Mouse (Mus musculus) MEL (cell line): ENCODE measurements around the gene Immp2l. TPM values are rescaled to one million over a fixed set of nuclear protein-coding genes. Genes with fewer than 3 reads are reported as not detected.

Experiments used
- DNase-seq: peaks from one replicate; pipeline ENCODE4 v3.0.0; 2011; ENCODE audit warnings: low read depth, low spot score
- H3K27ac ChIP-seq: 2 replicates; pipeline ENCODE4 v1.5.1; 2012; ENCODE audit warnings: low read depth, mild to moderate bottlenecking, control low read depth, low read length, moderate library complexity; ENCODE audit not compliant: control insufficient read depth
- H3K27me3 ChIP-seq, 2 experiments: fragments of 150-350 bp in 1 of 2; sonication (generic) in 1 of 2; 2 replicates each; pipeline ENCODE4 v1.6.1; 2012; ENCODE audit warnings: low read length in 2 of 2, mild to moderate bottlenecking in 2 of 2, improper control_type of control experiment in 1 of 2, moderate library complexity in 1 of 2; ENCODE audit not compliant: insufficient read depth in 2 of 2, control insufficient read depth in 1 of 2
- H3K36me3 ChIP-seq, 2 experiments: 2 replicates each; pipeline ENCODE4 v1.6.1; 2012 to 2014; ENCODE audit warnings: low read length in 2 of 2, improper control_type of control experiment in 1 of 2, inconsistent platforms in 1 of 2, mild to moderate bottlenecking in 1 of 2; ENCODE audit not compliant: insufficient read depth in 2 of 2, control insufficient read depth in 1 of 2
- H3K4me1 ChIP-seq, 2 experiments: fragments of 150-350 bp in 1 of 2; sonication (generic) in 1 of 2; 2 replicates each; pipeline ENCODE4 v1.6.1; 2012; ENCODE audit warnings: low read length in 2 of 2, improper control_type of control experiment in 1 of 2, mild to moderate bottlenecking in 1 of 2; ENCODE audit not compliant: insufficient read depth in 2 of 2, control insufficient read depth in 1 of 2
- H3K4me3 ChIP-seq, 2 experiments: fragments of 150-350 bp in 1 of 2; sonication (generic) in 1 of 2; 2 replicates each; pipeline ENCODE4 v1.5.1; 2012; ENCODE audit warnings: low read depth in 2 of 2, low read length in 2 of 2, mild to moderate bottlenecking in 2 of 2, moderate library complexity in 2 of 2, control low read depth in 1 of 2, improper control_type of control experiment in 1 of 2; ENCODE audit not compliant: control insufficient read depth in 1 of 2, insufficient read depth in 1 of 2
- H3K79me2 ChIP-seq: 2 replicates; pipeline ENCODE4 v1.6.1; 2012; ENCODE audit warnings: mild to moderate bottlenecking, low read length, moderate library complexity; ENCODE audit not compliant: control insufficient read depth, poor library complexity, insufficient read depth
- H3K9ac ChIP-seq: 2 replicates; pipeline ENCODE4 v1.6.1; 2012; ENCODE audit warnings: low read depth, mild to moderate bottlenecking, control low read depth, low read length, moderate library complexity; ENCODE audit not compliant: control insufficient read depth, poor library complexity, severe bottlenecking
- H3K9me3 ChIP-seq: fragments of 150-350 bp; sonication (generic); replicated peaks from 2 replicates; pipeline ENCODE4 v1.6.1; 2012; ENCODE audit warnings: mild to moderate bottlenecking, low read length, improper control_type of control experiment, moderate library complexity; ENCODE audit not compliant: insufficient read depth
- CHD2 ChIP-seq: IDR thresholded peaks from 2 replicates; pipeline ENCODE4 v1.6.1; 2011; ENCODE audit warnings: low read length, improper control_type of control experiment
- CTCF ChIP-seq, 3 experiments: IDR thresholded peaks in 2 of 3; conservative IDR thresholded peaks in 1 of 3; 2 replicates each; pipeline ENCODE4 v1.5.1; 2011 to 2012; ENCODE audit warnings: low read length in 3 of 3, low read depth in 2 of 3, mild to moderate bottlenecking in 2 of 3, improper control_type of control experiment in 1 of 3, inconsistent platforms in 1 of 3, mixed read lengths in 1 of 3, moderate library complexity in 1 of 3; ENCODE audit not compliant: control insufficient read depth in 1 of 3, insufficient read depth in 1 of 3, poor library complexity in 1 of 3, severe bottlenecking in 1 of 3
- ELF1 ChIP-seq: IDR thresholded peaks from 2 replicates; pipeline ENCODE4 v1.6.1; 2014; ENCODE audit warnings: low read depth, mild to moderate bottlenecking, inconsistent platforms, low read length, improper control_type of control experiment, moderate library complexity
- ETS1 ChIP-seq: IDR thresholded peaks from 2 replicates; pipeline ENCODE4 v1.6.1; 2012; ENCODE audit warnings: low read depth, mild to moderate bottlenecking, inconsistent platforms, low read length, improper control_type of control experiment, moderate library complexity
- GATA1 ChIP-seq: IDR thresholded peaks from 2 replicates; pipeline ENCODE4 v1.6.1; 2011; ENCODE audit warnings: low read depth, low read length, improper control_type of control experiment
- JUND ChIP-seq: IDR thresholded peaks from 2 replicates; pipeline ENCODE4 v1.6.1; 2011; ENCODE audit warnings: low read depth, mild to moderate bottlenecking, improper control_type of control experiment, low read length
- KAT2A ChIP-seq: conservative IDR thresholded peaks from 2 replicates; pipeline ENCODE4 v1.6.1; 2012; ENCODE audit warnings: low read depth, low read length, improper control_type of control experiment, inconsistent platforms
- MAFK ChIP-seq: IDR thresholded peaks from 2 replicates; pipeline ENCODE4 v1.6.1; 2011; ENCODE audit warnings: low read depth, mild to moderate bottlenecking, low read length, improper control_type of control experiment, borderline replicate concordance
- MAX ChIP-seq: IDR thresholded peaks from 2 replicates; pipeline ENCODE4 v1.6.1; 2011; ENCODE audit warnings: low read length, improper control_type of control experiment
- MEF2A ChIP-seq: IDR thresholded peaks from 2 replicates; pipeline ENCODE4 v1.6.1; 2014; ENCODE audit warnings: low read depth, mild to moderate bottlenecking, inconsistent platforms, low read length, improper control_type of control experiment; ENCODE audit not compliant: poor library complexity, insufficient replicate concordance, severe bottlenecking; ENCODE audit errors: extremely low read depth
- MXI1 ChIP-seq: IDR thresholded peaks from 2 replicates; pipeline ENCODE4 v1.6.1; 2011; ENCODE audit warnings: mild to moderate bottlenecking, low read depth, low read length, improper control_type of control experiment
- MYB ChIP-seq: IDR thresholded peaks from 2 replicates; pipeline ENCODE4 v1.6.1; 2011; ENCODE audit warnings: mild to moderate bottlenecking, low read depth, low read length, improper control_type of control experiment
- NELFE ChIP-seq: IDR thresholded peaks from 2 replicates; pipeline ENCODE4 v1.6.1; 2011; ENCODE audit warnings: low read depth, low read length, improper control_type of control experiment
- NRF1 ChIP-seq: IDR thresholded peaks from 2 replicates; pipeline ENCODE4 v1.6.1; 2014; ENCODE audit warnings: low read depth, mild to moderate bottlenecking, inconsistent platforms, low read length, improper control_type of control experiment, moderate library complexity; ENCODE audit not compliant: poor library complexity, insufficient read depth, severe bottlenecking
- POLR2AphosphoS2 ChIP-seq: IDR thresholded peaks from 2 replicates; pipeline ENCODE4 v1.6.1; 2011; ENCODE audit warnings: low read length, improper control_type of control experiment
- POLR2AphosphoS5 ChIP-seq: IDR thresholded peaks from 2 replicates; pipeline ENCODE4 v1.6.1; 2012; ENCODE audit warnings: low read depth, borderline replicate concordance, mild to moderate bottlenecking, inconsistent platforms, low read length, moderate library complexity, mixed read lengths
- SMC3 ChIP-seq: IDR thresholded peaks from 2 replicates; pipeline ENCODE4 v1.6.1; 2011; ENCODE audit warnings: low read depth, low read length, improper control_type of control experiment
- TAL1 ChIP-seq: IDR thresholded peaks from 2 replicates; pipeline ENCODE4 v1.6.1; 2012; ENCODE audit warnings: mild to moderate bottlenecking, inconsistent platforms, low read length, moderate library complexity, mixed read lengths
- UBTF ChIP-seq: IDR thresholded peaks from 2 replicates; pipeline ENCODE4 v1.6.1; 2012; ENCODE audit warnings: low read depth, mild to moderate bottlenecking, inconsistent platforms, low read length, improper control_type of control experiment, moderate library complexity, borderline replicate concordance; ENCODE audit not compliant: insufficient read depth
- ZNF384 ChIP-seq: IDR thresholded peaks from 2 replicates; pipeline ENCODE4 v1.6.1; 2012; ENCODE audit warnings: low read depth, mild to moderate bottlenecking, inconsistent platforms, low read length, improper control_type of control experiment
- polyA plus RNA-seq, 2 experiments: library from polyadenylated mRNA; stranded (reverse) in 1 of 2; unstranded in 1 of 2; fragments of >175 nt in 1 of 2; fragments of >200 nt in 1 of 2; gene quantifications; 2 replicates each; pipeline versions ENCODE4 v1.2.1 to v1.2.4; 2012; ENCODE audit warnings: low replicate concordance in 2 of 2, low read depth in 1 of 2; ENCODE audit not compliant: insufficient read length in 2 of 2, insufficient read depth in 1 of 2, missing spikeins in 1 of 2
- total RNA-seq: library from RNA; depleted of rRNA; stranded (reverse); fragments of 300-350 nt; gene quantifications from 2 replicates; pipeline ENCODE4 v1.2.3, GENCODE M21; 2012

Immp2l gene
- total and polyA plus RNA-seq, 3 experiments: 4.0 to 5.0 TPM; not detected in 1

DNA sequence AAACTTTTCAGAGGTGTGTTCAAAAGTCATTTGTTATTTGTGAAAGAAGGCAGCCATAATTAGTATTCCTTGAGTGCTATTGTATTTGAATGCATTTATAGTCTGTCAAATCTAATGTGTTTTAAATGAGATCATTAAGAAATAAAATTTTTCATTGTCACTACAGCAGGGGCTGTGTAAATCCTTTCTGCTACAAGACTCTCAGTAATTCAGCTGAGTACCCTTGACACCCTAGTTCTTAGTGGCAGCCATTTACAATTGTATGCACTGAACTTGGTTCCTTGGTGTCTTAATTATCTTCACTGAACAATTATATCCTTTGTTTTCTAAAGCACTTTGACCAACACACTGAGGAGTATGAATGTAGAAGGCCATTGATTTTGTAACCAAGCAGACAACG lies 146.2 kb downstream of the Immp2l start:
- Histone ChIP-seq H3K36me3 (no peaks in the 10 kb centered on the region), H3K4me3 (no peak overlapping the region), H3K9ac (no peak overlapping the region), H3K27ac (no peak overlapping the region), H3K4me1 (no peaks in the 10 kb centered on the region), H3K27me3 (no peaks in the 10 kb centered on the region), H3K9me3 (no peaks in the 10 kb centered on the region), H3K79me2 (no peaks in the 10 kb centered on the region)
- TF ChIP-seq SMC3: no peak
- DNase-seq: no peak

DNA sequence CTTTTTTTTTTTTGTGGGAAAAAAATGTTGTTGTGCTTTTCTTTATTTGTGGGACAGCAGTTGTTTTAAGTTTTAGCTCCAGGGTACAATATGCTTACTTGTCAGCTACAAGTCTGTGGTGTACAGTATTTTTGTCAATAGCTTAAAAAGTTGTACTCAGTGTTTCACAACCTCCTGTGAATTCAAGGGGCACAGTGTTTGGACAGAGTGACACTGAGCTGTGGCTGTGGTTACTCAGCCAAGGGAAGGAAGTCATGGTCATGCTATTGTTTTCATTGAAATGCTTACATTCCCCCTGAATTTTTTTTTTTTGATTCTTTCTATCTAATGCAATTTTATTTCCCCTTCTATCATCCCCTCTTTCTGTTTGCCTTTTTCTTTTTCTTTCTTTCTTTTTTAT lies 159.0 kb downstream of the Immp2l start:
- H3K79me2 ChIP-seq: no peaks in the 10 kb centered on the region
- no peaks in the 10 kb centered on the region for H3K27me3 ChIP-seq
- no peak for DNase-seq
- no peak overlapping the region for H3K9ac ChIP-seq
- H3K36me3 ChIP-seq: no peaks in the 10 kb centered on the region
- TF ChIP-seq MAX: no peak
- TF ChIP-seq ZNF384: no peak
- H3K4me3 ChIP-seq: no peak overlapping the region
- no peaks in the 10 kb centered on the region for H3K9me3 ChIP-seq
- no peak overlapping the region for H3K27ac ChIP-seq
- no peaks in the 10 kb centered on the region for H3K4me1 ChIP-seq

DNA sequence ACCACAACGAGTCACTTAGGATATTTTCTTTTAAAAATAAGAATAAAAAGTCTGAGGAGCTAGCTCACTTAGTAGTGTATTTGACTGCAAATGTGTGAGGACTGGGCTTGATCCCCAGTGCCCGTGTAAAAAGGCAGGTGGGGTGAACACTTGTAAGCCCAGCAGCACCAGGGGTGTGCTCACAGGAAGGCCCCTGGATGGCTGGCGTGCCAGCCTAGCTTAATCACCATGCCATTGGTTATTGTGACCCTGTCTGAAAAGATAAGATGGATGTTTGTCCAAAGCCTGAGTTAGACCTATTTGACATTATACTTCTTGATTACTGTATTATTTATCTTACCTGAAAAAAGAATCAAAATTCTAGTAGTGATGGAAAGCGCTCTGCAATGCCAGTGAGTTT lies 161.2 kb downstream of the Immp2l start:
- Histone ChIP-seq H3K4me1 (no peaks in the 10 kb centered on the region), H3K27ac (no peak overlapping the region), H3K36me3 (no peaks in the 10 kb centered on the region), H3K27me3 (no peaks in the 10 kb centered on the region), H3K9me3 (no peaks in the 10 kb centered on the region), H3K9ac (no peak overlapping the region), H3K4me3 (no peak overlapping the region), H3K79me2 (no peaks in the 10 kb centered on the region)
- no peak for DNase-seq
- TF ChIP-seq CHD2: no peak
- TF ChIP-seq GATA1: no peak
- TF ChIP-seq MAFK: no peak
- no peak for TF ChIP-seq NRF1
- TF ChIP-seq ELF1: no peak
- no peak for TF ChIP-seq KAT2A
- no peak for TF ChIP-seq ETS1
- no peak for TF ChIP-seq MXI1
- no peak for TF ChIP-seq NELFE

DNA sequence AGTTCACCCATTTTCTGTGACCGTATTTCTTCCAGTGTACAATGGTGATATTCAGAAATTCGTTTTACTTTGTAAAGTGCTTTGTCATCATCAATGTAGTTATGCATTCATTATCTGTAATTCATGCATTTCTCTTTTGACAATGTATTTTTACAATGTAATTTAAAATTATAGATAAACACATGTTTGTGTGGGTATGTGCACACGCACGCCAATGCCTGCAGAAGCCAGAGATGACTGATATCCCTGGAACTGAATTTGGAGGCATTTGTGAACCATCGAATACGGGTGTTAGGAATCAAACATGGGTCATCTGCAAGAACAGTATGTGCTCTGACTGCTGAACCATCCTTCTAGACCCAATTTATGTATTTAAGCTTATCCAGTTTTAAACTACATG lies 161.6 kb downstream of the Immp2l start:
- Histone ChIP-seq H3K4me3 (no peak overlapping the region), H3K36me3 (no peaks in the 10 kb centered on the region), H3K79me2 (no peaks in the 10 kb centered on the region), H3K9me3 (no peaks in the 10 kb centered on the region), H3K27me3 (no peaks in the 10 kb centered on the region), H3K9ac (no peak overlapping the region), H3K4me1 (no peaks in the 10 kb centered on the region), H3K27ac (no peak overlapping the region)
- DNase-seq: no peak
- TF ChIP-seq SMC3: no peak
- no peak for TF ChIP-seq ETS1
- TF ChIP-seq CTCF (IDR thresholded peaks at IDR 0.05 in 2 of 3, conservative IDR thresholded peaks at IDR 0.05 in 1 of 3; ENCODE audit: control insufficient read depth in 1 of 3, insufficient read depth in 1 of 3, low read depth in 2 of 3, low read length in 3 of 3, poor library complexity in 1 of 3, severe bottlenecking in 1 of 3): no peak
- TF ChIP-seq UBTF: no peak
- no peak for TF ChIP-seq MYB
- TF ChIP-seq ELF1: no peak
- no peak for TF ChIP-seq POLR2AphosphoS2
- TF ChIP-seq MEF2A: no peak
- TF ChIP-seq POLR2AphosphoS5: no peak
- no peak for TF ChIP-seq TAL1
- no peak for TF ChIP-seq JUND
